Mouse (Mus musculus) intestine, postnatal 0 days (tissue): ENCODE results near the gene Gca. TPM values are rescaled to one million over a fixed set of nuclear protein-coding genes. Genes with fewer than 3 reads are reported as not detected.

ENCODE experiments used
- ATAC-seq: fragments of 200-750 bp; cut with Nextera tagmentation; 2 replicates; pipeline ENCODE4 v1.8.0; 2017; ENCODE audit warnings: mild to moderate bottlenecking, moderate TSS enrichment, moderate library complexity
- H3K27ac ChIP-seq: fragments of 300-500 bp; sonication (generic); 2 replicates; pipeline ENCODE4 v1.5.1; 2014; ENCODE audit warnings: mild to moderate bottlenecking, low read depth, low read length, moderate library complexity
- H3K27me3 ChIP-seq: fragments of 300-500 bp; sonication (generic); replicated peaks from 2 replicates; pipeline ENCODE4 v1.6.1; 2014; ENCODE audit warnings: low read length, mixed read lengths; ENCODE audit not compliant: control insufficient read depth, insufficient read depth
- H3K36me3 ChIP-seq: fragments of 300-500 bp; sonication (generic); 2 replicates; pipeline ENCODE4 v1.6.1; 2014; ENCODE audit warnings: mild to moderate bottlenecking, moderate library complexity; ENCODE audit not compliant: control insufficient read depth, insufficient read depth
- H3K4me1 ChIP-seq: fragments of 300-500 bp; sonication (generic); replicated peaks from 2 replicates; pipeline ENCODE4 v1.6.1; 2014; ENCODE audit warnings: antibody characterized with exemption, low read length, mixed read lengths; ENCODE audit not compliant: control insufficient read depth, insufficient read depth
- H3K4me2 ChIP-seq: fragments of 300-500 bp; sonication (generic); replicated peaks from 2 replicates; pipeline ENCODE4 v1.6.1; 2014; ENCODE audit warnings: low read depth, mild to moderate bottlenecking, moderate library complexity
- H3K4me3 ChIP-seq: fragments of 300-500 bp; sonication (generic); 2 replicates; pipeline ENCODE4 v1.5.1; 2014; ENCODE audit warnings: low read depth, low read length
- H3K9ac ChIP-seq: fragments of 300-500 bp; sonication (generic); 2 replicates; pipeline ENCODE4 v1.6.1; 2014; ENCODE audit warnings: mild to moderate bottlenecking, low read depth, low read length
- H3K9me3 ChIP-seq: fragments of 300-500 bp; sonication (generic); 2 replicates; pipeline ENCODE4 v1.6.1; 2016; ENCODE audit warnings: mixed run types; ENCODE audit not compliant: control insufficient read depth
- CTCF ChIP-seq: sonication (generic); IDR thresholded peaks from 2 replicates; pipeline ENCODE4 v1.5.1; 2016; ENCODE audit warnings: low read depth, mild to moderate bottlenecking, control low read depth, antibody characterized with exemption, moderate library complexity
- WGBS: fragments of 180-500 bp; shearing (Covaris S2); extraction: QIAGEN DNeasy Blood & Tissue Kit; methylation state at CpG from one replicate; pipeline ENCODE4 v1.1.7; 2014; 5-methylcytosine and 5-hydroxymethylcytosine counted together
- polyA plus RNA-seq: library from polyadenylated mRNA; unstranded; fragments of >200 nt; fragmentation: Nextera tagmentation; extraction: Ambion mirVana; gene quantifications from 2 replicates; pipeline ENCODE4 v1.2.1, GENCODE M21; 2015

Gene Gca
- polyA plus RNA-seq, 1 experiment from 2014 or later = 3.9 TPM

GRCm38 (mm10) chr2:62717270-62717669, 53.2 kb downstream of the Gca start:
- Histone ChIP-seq H3K27me3 (no peaks in the 10 kb centered on the region), H3K9ac (no peak overlapping the region), H3K4me2 (no peak overlapping the region), H3K36me3 (no peaks in the 10 kb centered on the region), H3K4me1 (no peaks in the 10 kb centered on the region), H3K27ac (no peak overlapping the region), H3K4me3 (no peak overlapping the region), H3K9me3 (no peaks in the 10 kb centered on the region)
- 79% methylated on average over 6 of the region's 6 CpGs for WGBS
- no peak for ATAC-seq
- no peak for TF ChIP-seq CTCF

- Histone ChIP-seq H3K9me3 (no peaks in the 10 kb centered on the region), H3K9ac (no peak overlapping the region), H3K27ac (no peak overlapping the region), H3K4me2 (no peak overlapping the region), H3K4me3 (no peak overlapping the region), H3K36me3 (no peaks in the 10 kb centered on the region), H3K27me3 (no peaks in the 10 kb centered on the region), H3K4me1 (no peaks in the 10 kb centered on the region)
- no peak for ATAC-seq
- TF ChIP-seq CTCF = no peak
- 34% methylated on average over 1 of the region's 1 CpGs for WGBS
These were observed 54.3 kb downstream of the Gca start for GRCm38 (mm10) chr2:62718411-62718810.

- ATAC-seq = no peak
- Histone ChIP-seq H3K4me2 (no peak overlapping the region), H3K4me3 (no peak overlapping the region), H3K36me3 (no peaks in the 10 kb centered on the region), H3K27me3 (no peaks in the 10 kb centered on the region), H3K4me1 (no peaks in the 10 kb centered on the region), H3K27ac (no peak overlapping the region), H3K9me3 (no peaks in the 10 kb centered on the region), H3K9ac (no peak overlapping the region)
- WGBS = 16% methylated on average over 1 of the region's 1 CpGs
- TF ChIP-seq CTCF = no peak
These were observed 61.9 kb downstream of the Gca start for GRCm38 (mm10) chr2:62725946-62726345.

GRCm38 (mm10) chr2:62727732-62728131, 63.6 kb downstream of the Gca start:
- no peak for ATAC-seq
- Histone ChIP-seq H3K27me3 (no peaks in the 10 kb centered on the region), H3K9ac (no peak overlapping the region), H3K4me3 (no peak overlapping the region), H3K9me3 (no peaks in the 10 kb centered on the region), H3K36me3 (no peaks in the 10 kb centered on the region), H3K4me1 (no peaks in the 10 kb centered on the region), H3K4me2 (no peak overlapping the region), H3K27ac (no peak overlapping the region)
- 95% methylated on average over 2 of the region's 2 CpGs for WGBS
- no peak for TF ChIP-seq CTCF

GRCm38 (mm10) chr2:62730671-62731070, 66.6 kb downstream of the Gca start:
- Histone ChIP-seq H3K9ac (no peak overlapping the region), H3K9me3 (no peaks in the 10 kb centered on the region), H3K27me3 (no peaks in the 10 kb centered on the region), H3K4me2 (no peak overlapping the region), H3K4me1 (no peaks in the 10 kb centered on the region), H3K4me3 (no peak overlapping the region), H3K36me3 (no peaks in the 10 kb centered on the region), H3K27ac (no peak overlapping the region)
- 69% methylated on average over 1 of the region's 1 CpGs for WGBS
- no peak for TF ChIP-seq CTCF
- ATAC-seq = no peak

- no peaks in the 10 kb centered on the region for H3K4me1 ChIP-seq
- H3K27me3 ChIP-seq = no peaks in the 10 kb centered on the region
- no peak overlapping the region for H3K4me2 ChIP-seq
- WGBS = 73% methylated on average over 2 of the region's 2 CpGs
- no peak for ATAC-seq
- no peak overlapping the region for H3K9ac ChIP-seq
- H3K36me3 ChIP-seq = no peaks in the 10 kb centered on the region
- no peak overlapping the region for H3K4me3 ChIP-seq
- H3K27ac ChIP-seq = no peak overlapping the region
- H3K9me3 ChIP-seq = no peaks in the 10 kb centered on the region
- no peak for TF ChIP-seq CTCF
These were observed 79.0 kb downstream of the Gca start for GRCm38 (mm10) chr2:62743098-62743497.

Other genes starting within 250 kb of the Gca start
- 36.4 and 48.5 TPM in 2 replicates for gene Gcg, start 180.6 kb upstream of the Gca start, polyA plus RNA-seq
- gene Fap, start 90.2 kb upstream of the Gca start, polyA plus RNA-seq = 2.8 and 3.6 TPM in 2 replicates
- gene Ifih1, start 18.0 kb upstream of the Gca start, polyA plus RNA-seq = 14.1 and 14.5 TPM in 2 replicates